Mouse (Mus musculus) neural tube, embryonic 11.5 days (tissue): ENCODE measurements around the gene Smg9. TPM values are rescaled to one million over a fixed set of nuclear protein-coding genes. Genes with fewer than 3 reads are reported as not detected.
"Not testable (repeated sequence)": the region's sequence is repeated elsewhere in the genome, so short reads cannot be mapped to it uniquely, and the experiment has no call there.

Source experiments
- ATAC-seq: fragments of 200-750 bp; cut with Nextera tagmentation; 2 replicates; pipeline ENCODE4 v1.8.0; 2017; ENCODE audit warnings: moderate number of reproducible peaks, mild to moderate bottlenecking, moderate TSS enrichment, moderate library complexity; ENCODE audit not compliant: insufficient read depth, low FRiP score, low TSS enrichment
- DNase-seq: peaks from one replicate; pipeline ENCODE4 v3.0.0-alpha.2; 2015; ENCODE audit warnings: low spot score
- H3K27ac ChIP-seq: fragments of 300-500 bp; sonication (generic); 2 replicates; pipeline ENCODE4 v1.5.1; 2014; ENCODE audit warnings: low read depth, mild to moderate bottlenecking, low read length
- H3K27me3 ChIP-seq: fragments of 300-500 bp; sonication (generic); 2 replicates; pipeline ENCODE4 v1.6.1; 2014; ENCODE audit warnings: mild to moderate bottlenecking, low read length, mixed read lengths; ENCODE audit not compliant: control insufficient read depth, insufficient read depth
- H3K36me3 ChIP-seq: fragments of 300-500 bp; sonication (generic); 2 replicates; pipeline ENCODE4 v1.6.1; 2014; ENCODE audit warnings: mild to moderate bottlenecking, low read length, moderate library complexity, mixed read lengths; ENCODE audit not compliant: control insufficient read depth, insufficient read depth
- H3K4me1 ChIP-seq: fragments of 300-500 bp; sonication (generic); 2 replicates; pipeline ENCODE4 v1.6.1; 2014; ENCODE audit warnings: low read length, mixed read lengths; ENCODE audit not compliant: control insufficient read depth, insufficient read depth
- H3K4me2 ChIP-seq: fragments of 300-500 bp; sonication (generic); 2 replicates; pipeline ENCODE4 v1.6.1; 2014; ENCODE audit warnings: low read depth, mild to moderate bottlenecking, moderate library complexity
- H3K4me3 ChIP-seq: fragments of 300-500 bp; sonication (generic); 2 replicates; pipeline ENCODE4 v1.5.1; 2014; ENCODE audit warnings: low read depth, low read length
- H3K9ac ChIP-seq: fragments of 300-500 bp; sonication (generic); 2 replicates; pipeline ENCODE4 v1.6.1; 2014; ENCODE audit warnings: mild to moderate bottlenecking, low read length
- H3K9me3 ChIP-seq: fragments of 300-500 bp; sonication (generic); 2 replicates; pipeline ENCODE4 v1.6.1; 2016; ENCODE audit warnings: low read length; ENCODE audit not compliant: control insufficient read depth
- WGBS: fragments of 180-500 bp; shearing (Covaris S2); extraction: QIAGEN DNeasy Blood & Tissue Kit; methylation state at CpG from one replicate; pipeline ENCODE4 v1.1.7; 2014; 5-methylcytosine and 5-hydroxymethylcytosine counted together
- polyA plus RNA-seq: library from polyadenylated mRNA; unstranded; fragments of >200 nt; fragmentation: Nextera tagmentation; extraction: Ambion mirVana; gene quantifications from 2 replicates; pipeline ENCODE4 v1.2.1, GENCODE M21; 2014

Smg9 gene
- polyA plus RNA-seq, 1 experiment from 2014 or later = 21.8 TPM

DNA sequence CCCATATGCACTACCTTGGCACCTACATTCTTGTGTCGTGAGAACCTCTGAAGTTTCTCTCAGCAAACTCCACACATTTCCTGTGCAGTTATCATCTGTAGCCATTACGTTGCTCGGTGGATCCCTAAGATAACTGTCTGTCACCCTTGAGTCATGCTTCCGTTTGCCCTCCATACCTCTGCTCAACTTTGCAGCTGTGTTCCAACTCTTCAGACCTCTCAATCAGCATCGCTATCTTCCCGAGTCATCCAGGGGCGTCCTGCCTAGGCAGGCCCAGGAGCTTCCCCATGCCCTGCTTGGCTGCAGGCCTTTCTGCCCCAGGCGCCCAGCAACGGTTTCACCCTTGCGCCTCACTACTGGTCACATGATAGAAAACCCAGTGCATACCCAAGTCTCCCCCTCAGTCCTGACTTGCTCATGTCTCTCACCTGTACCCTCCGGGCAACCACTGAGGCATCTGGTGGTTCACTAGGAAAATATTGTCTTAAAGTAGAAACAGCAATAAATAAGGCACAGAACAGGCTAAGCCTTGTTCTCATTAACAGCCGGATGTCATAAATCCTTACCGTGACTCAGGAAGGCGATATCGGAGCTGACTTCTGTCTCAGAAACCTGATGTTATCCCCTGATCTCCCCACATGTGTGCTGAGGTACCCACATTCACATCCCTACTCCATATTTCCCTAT is 4.8 kb upstream of the Smg9 start:
- ATAC-seq = no peak
- DNase-seq = no peak
- WGBS = 72% methylated on average over 15 of the region's 15 CpGs

DNA sequence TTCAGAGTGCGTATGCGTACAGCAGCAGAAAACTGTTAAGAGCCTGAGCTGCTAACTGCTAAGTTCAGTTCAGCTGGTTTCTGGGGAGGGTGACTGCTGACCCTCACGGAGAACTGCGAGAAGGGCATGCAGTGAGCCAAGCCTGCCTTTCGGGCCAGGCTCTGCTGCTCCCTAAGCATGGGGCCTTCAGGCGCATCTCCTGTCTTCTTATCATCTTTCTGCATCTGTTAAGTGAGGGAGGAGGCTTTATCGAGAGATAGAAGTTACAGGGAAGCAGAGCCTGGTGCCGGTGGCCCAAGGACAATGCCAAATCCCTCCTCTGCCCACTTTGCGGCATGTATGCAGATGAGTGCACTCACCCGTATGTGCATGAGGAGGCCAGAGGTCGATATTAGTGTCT is 2.6 kb upstream of the Smg9 start:
- Histone ChIP-seq H3K4me1 (no peaks in the 10 kb centered on the region), H3K36me3 (no peaks in the 10 kb centered on the region), H3K27me3 (no peaks in the 10 kb centered on the region), H3K4me2 (no peak overlapping the region), H3K4me3 (no peak overlapping the region), H3K9ac (no peak overlapping the region), H3K27ac (no peak overlapping the region), H3K9me3 (no peaks in the 10 kb centered on the region)
- ATAC-seq = no peak
- 82% methylated on average over 11 of the region's 11 CpGs for WGBS
- DNase-seq = no peak

More for the DNA sequence above, 4.8 kb upstream of the Smg9 start:
- no peaks in the 10 kb centered on the region for H3K9me3 ChIP-seq
- H3K9ac ChIP-seq = no peak overlapping the region
- H3K27me3 ChIP-seq = no peaks in the 10 kb centered on the region
- peaks cover 6% of the 10 kb centered on the region; the same call in 1 of the 2 replicates for H3K4me1 ChIP-seq
- no peaks in the 10 kb centered on the region for H3K36me3 ChIP-seq
- H3K27ac ChIP-seq = no peak overlapping the region
- no peak overlapping the region for H3K4me2 ChIP-seq
- no peak overlapping the region for H3K4me3 ChIP-seq

DNA sequence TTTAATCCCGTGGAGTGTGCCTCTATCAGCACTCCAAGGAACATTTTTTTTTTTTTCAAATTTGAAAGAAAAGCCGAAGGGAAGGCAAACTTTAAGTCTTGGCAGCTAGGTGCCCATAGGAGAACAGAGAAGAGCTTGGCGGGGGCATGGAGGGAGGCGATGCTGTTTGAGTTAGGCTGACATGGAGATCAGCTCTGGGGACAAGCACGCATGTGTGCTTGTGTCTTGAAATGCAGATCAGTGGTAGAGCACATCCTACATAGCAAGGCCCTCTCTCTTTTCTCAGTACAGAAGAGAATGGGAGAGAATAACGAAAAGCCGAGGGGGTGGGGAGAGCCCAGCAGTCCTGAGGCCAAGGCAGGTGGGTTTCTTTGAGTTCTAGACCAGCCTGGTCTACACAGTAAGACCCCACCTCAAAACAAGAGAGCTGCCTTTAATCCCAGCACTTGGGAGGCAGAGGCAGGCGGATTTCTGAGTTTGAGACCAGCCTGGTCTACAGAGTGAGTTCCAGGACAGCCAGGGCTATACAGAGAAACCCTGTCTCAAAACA is 980 bp upstream of the Smg9 start:
- no peaks in the 10 kb centered on the region; the same call in 1 of the 2 replicates for H3K9me3 ChIP-seq
- peaks cover 3% of the 10 kb centered on the region; the same call in 1 of the 2 replicates for H3K36me3 ChIP-seq
- no peak for DNase-seq
- WGBS = 95% methylated on average over 8 of the region's 8 CpGs
- no peak overlapping the region for H3K4me2 ChIP-seq
- no peak overlapping the region for H3K9ac ChIP-seq
- no peaks in the 10 kb centered on the region for H3K27me3 ChIP-seq
- H3K4me3 ChIP-seq = no peak overlapping the region
- no peak for ATAC-seq
- no peak overlapping the region for H3K27ac ChIP-seq
- no peaks in the 10 kb centered on the region for H3K4me1 ChIP-seq

DNA sequence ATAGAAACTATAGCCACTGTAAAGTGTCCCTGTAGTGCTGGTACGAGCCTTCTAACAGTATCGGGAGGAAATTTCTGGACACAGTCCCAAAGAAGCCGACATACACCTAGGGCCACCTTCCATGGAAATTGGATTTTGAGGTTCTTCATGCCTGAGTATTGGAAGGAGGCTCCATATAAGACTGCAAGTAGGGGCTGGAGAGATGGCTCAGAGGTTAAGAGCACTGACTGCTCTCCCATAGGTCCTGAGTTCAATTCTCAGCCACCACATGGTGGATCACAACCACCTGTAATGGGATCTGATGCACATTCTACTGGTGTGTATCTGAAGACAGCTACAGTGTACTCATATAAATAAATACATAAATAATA is 648 bp downstream of the Smg9 start:
- Histone ChIP-seq H3K36me3 (peaks cover 4% of the 10 kb centered on the region; the same call in 1 of the 2 replicates), H3K9ac (peak overlapping the region; percentile 75), H3K27me3 (no peaks in the 10 kb centered on the region), H3K27ac (peak overlapping the region; percentile 91), H3K9me3 (no peaks in the 10 kb centered on the region; the same call in 1 of the 2 replicates), H3K4me3 (peak overlapping the region; percentile 61), H3K4me1 (no peaks in the 10 kb centered on the region), H3K4me2 (peak overlapping the region; percentile 58)
- 23% methylated on average over 3 of the region's 3 CpGs for WGBS
- ATAC-seq (no peak; the same call in 1 of the 2 replicates), DNase-seq (no peak)

DNA sequence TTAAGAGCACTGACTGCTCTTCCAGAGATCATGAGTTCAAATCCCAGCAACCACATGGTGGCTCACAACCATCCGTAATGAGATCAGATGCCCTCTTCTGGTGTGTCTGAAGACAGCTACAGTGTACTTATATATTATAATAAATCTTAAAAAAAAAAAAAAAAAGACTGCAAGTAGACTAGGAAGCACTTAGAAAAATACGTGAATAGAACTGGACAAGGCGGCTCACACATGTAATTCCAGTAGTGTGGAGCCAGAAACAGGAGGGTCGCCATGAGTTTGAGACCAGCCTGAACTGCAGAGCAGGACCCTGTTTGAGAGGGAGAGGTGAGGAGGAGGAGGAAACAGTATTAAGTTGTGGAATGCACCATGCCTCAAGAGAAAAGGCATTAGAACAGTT is 1.1 kb downstream of the Smg9 start:
- not testable (repeated sequence) for H3K27ac ChIP-seq

DNA sequence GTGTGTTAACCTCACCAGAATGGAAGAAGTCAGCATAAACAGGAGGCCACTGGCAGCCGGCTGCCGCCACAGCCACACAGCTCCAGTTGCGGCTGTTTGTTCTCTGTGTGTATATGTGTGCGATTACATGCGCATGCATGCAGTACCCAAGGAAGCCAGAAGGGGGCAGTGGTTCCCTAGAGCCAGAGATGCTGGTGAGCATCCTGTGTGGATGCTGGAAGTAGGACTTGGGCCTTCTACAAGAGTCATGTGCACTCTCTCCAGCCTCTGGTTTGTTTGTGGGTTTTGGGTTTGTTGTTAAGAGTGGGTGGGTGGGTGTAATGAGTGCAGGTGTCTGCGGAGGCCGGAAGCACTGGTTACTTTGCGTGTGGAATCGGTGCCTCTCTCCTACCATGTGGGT is 3.4 kb downstream of the Smg9 start:
- H3K27ac ChIP-seq = no peak overlapping the region
- 97% methylated on average over 9 of the region's 9 CpGs for WGBS
- ATAC-seq = no peak
- H3K4me2 ChIP-seq = no peak overlapping the region
- H3K4me3 ChIP-seq = no peak overlapping the region
- peaks cover 7% of the 10 kb centered on the region for H3K36me3 ChIP-seq
- no peaks in the 10 kb centered on the region; the same call in 1 of the 2 replicates for H3K9me3 ChIP-seq
- no peak for DNase-seq
- no peaks in the 10 kb centered on the region for H3K27me3 ChIP-seq
- no peak overlapping the region for H3K9ac ChIP-seq
- H3K4me1 ChIP-seq = no peaks in the 10 kb centered on the region

More for the DNA sequence above, 1.1 kb downstream of the Smg9 start:
- not testable (repeated sequence) for ATAC-seq, H3K4me1 ChIP-seq, H3K27me3 ChIP-seq, H3K4me3 ChIP-seq, H3K9ac ChIP-seq, H3K9me3 ChIP-seq, H3K36me3 ChIP-seq, DNase-seq
- H3K4me2 ChIP-seq = peak overlapping the region; percentile 58
- WGBS = 94% methylated on average over 4 of the region's 4 CpGs

DNA sequence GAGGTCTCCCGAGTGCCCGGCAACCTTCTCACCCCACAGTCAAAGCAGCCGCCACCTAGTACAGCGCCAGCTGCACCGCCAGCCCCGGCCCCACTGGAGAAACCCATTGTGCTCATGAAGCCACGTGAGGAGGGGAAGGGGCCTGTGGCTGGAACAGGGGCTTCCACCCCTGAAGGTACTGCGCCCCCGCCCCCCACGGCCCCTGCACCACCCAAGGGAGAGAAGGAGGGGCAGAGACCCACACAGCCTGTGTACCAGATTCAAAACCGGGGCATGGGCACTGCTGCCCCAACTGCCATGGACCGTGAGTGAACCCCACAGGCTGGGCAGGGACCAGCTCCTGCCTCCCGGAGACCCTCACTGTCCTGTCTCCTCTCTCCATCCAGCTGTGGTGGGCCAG is 6.2 kb downstream of the Smg9 start:
- Histone ChIP-seq H3K4me2 (no peak overlapping the region), H3K36me3 (peaks cover 8% of the 10 kb centered on the region), H3K4me1 (no peaks in the 10 kb centered on the region), H3K27me3 (no peaks in the 10 kb centered on the region), H3K9me3 (no peaks in the 10 kb centered on the region; the same call in 1 of the 2 replicates), H3K9ac (no peak overlapping the region), H3K27ac (no peak overlapping the region), H3K4me3 (no peak overlapping the region)
- no peak for ATAC-seq
- WGBS = 94% methylated on average over 13 of the region's 13 CpGs
- DNase-seq = no peak

DNA sequence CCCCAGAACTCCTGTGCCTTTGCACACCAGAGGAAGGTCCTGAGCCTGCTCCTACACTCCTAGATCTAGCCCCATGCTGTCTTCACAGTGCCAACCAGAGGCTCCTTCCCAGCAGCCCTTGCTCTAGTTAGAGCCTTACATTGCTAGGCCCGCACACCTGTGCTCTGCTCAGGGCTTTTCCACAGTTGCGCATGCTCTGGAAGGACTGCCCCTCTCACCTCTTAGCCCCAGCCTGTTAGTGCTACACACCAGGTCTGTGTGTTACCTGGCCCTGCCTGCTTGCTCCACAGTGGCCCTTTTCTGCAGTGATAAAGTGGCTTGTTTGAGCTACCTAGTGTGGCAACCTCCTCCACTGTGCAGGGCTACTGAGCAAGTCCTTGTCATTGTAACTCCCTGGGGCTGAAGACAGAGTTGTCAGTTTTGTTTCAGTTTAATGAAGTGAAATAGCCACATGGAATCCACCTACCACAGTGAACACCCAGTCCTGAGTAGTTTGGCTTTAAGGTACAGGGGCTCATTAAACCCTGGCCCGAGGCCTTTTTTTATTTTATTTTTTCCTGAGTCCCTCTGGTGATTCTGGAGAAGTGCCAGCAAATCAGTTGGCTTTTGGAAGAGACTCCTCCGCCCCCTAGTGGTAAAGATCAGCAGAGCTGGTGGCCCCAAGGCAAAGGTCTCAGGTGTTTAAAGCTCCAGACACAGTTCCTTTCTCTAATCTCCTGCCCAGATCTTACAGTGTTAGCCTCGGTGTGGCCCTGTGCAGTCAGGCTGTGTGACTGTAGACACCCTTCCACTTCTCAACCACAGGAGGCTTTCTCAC is 7.3 kb downstream of the Smg9 start:
- no peak overlapping the region for H3K9ac ChIP-seq
- no peaks in the 10 kb centered on the region for H3K27me3 ChIP-seq
- no peak overlapping the region for H3K4me3 ChIP-seq
- no peak overlapping the region for H3K4me2 ChIP-seq
- ATAC-seq (peak; percentile 66; the same call in 1 of the 2 replicates), DNase-seq (peak; percentile 71)
- H3K4me1 ChIP-seq = no peaks in the 10 kb centered on the region
- 57% methylated on average over 5 of the region's 5 CpGs for WGBS
- H3K27ac ChIP-seq = 0 out of 2 replicates have a peak overlapping the region, but pooled peaks have one; percentile 27
- H3K9me3 ChIP-seq = no peaks in the 10 kb centered on the region; the same call in 1 of the 2 replicates
- H3K36me3 ChIP-seq = peaks cover 8% of the 10 kb centered on the region
